Comparison of ENCODE assay signal across 8 mouse cellular contexts in genomic region chr2:128966641-128967580, GRCm38 (mm10). TPM values are rescaled to one million over a fixed set of nuclear protein-coding genes. Genes with fewer than 3 reads are reported as not detected.
DNase-seq lines count a peak whose midpoint lies in the region; ATAC-seq lines count a peak whose summit lies in the region.

Gene Zc3h6 (plus strand): TSS chr2:128967402.

- no peaks in the 10 kb centered on the region for H3K79me2 ChIP-seq in macrophage (ENCODE audit: inconsistent target)

- H3K9me3 ChIP-seq in hindbrain, embryonic 16.5 days (ENCODE audit: control insufficient read depth, low read length): no peaks in the 10 kb centered on the region

- peaks cover 6% of the 10 kb centered on the region for H3K4me1 ChIP-seq in hindbrain, embryonic 16.5 days (ENCODE audit: control insufficient read depth, insufficient read depth, low read depth, low read length)

- no peaks in the 10 kb centered on the region for H3K36me3 ChIP-seq in hindbrain, embryonic 16.5 days (ENCODE audit: control insufficient read depth, insufficient read depth, low read length)
- no peaks in the 10 kb centered on the region for H3K36me3 ChIP-seq in macrophage (ENCODE audit: inconsistent target)

- peak within 1 kb of the TSS; percentile 61 for H3K4me2 ChIP-seq in hindbrain, embryonic 16.5 days (ENCODE audit: low read length)

- WGBS in hindbrain, embryonic 16.5 days: under 1% methylated on average over 65 of the region's 65 CpGs
- WGBS in macrophage (ENCODE audit: missing documents): under 1% methylated on average over 65 of the region's 65 CpGs

- peak within 1 kb of the TSS; percentile 100 for H3K27ac ChIP-seq in hindbrain, embryonic 16.5 days (ENCODE audit: low read depth, low read length)
- peak within 1 kb of the TSS; percentile 85 for H3K27ac ChIP-seq in macrophage

- peak within 1 kb of the TSS; percentile 100 for H3K9ac ChIP-seq in hindbrain, embryonic 16.5 days (ENCODE audit: low read depth, low read length)

- peak; percentile 98 for ATAC-seq in hindbrain, embryonic 16.5 days

- H3K4me3 ChIP-seq in hindbrain, embryonic 16.5 days (ENCODE audit: low read length): peak within 1 kb of the TSS; percentile 85
- H3K4me3 ChIP-seq in macrophage (ENCODE audit: inconsistent target): peak within 1 kb of the TSS; percentile 44

- no peaks in the 10 kb centered on the region for H3K27me3 ChIP-seq in hindbrain, embryonic 16.5 days (replicated peaks; ENCODE audit: control insufficient read depth, insufficient read depth, low read length)

- peak; percentile 97 for DNase-seq in T-cell, adult 2 months (ENCODE audit: low spot score)
- DNase-seq in cerebellum, postnatal 36 days: peak; percentile 99 to 100
- peak; percentile 99 for DNase-seq in frontal cortex, postnatal 36 days (ENCODE audit: low spot score in 2 of 2)
- peak; percentile 98 to 100 for DNase-seq in left cerebral cortex, adult 18-20 months (ENCODE audit: low spot score in 2 of 2)
- peak; percentile 98 for DNase-seq in right cerebral cortex, adult 18-20 months
- DNase-seq in urinary bladder, postnatal 10 days (ENCODE audit: low spot score): peak; percentile 97

RNA-seq across cellular contexts. Expression of gene Zc3h6, which starts in this region (rescaled TPM):
- polyA plus RNA-seq in hindbrain, embryonic 16.5 days (2015; fragmentation: Nextera tagmentation; extraction: Ambion mirVana): 3.5 and 4.1 TPM in 2 replicates
- total RNA-seq in left cerebral cortex, adult 18-20 months (2021): 10 to 100 TPM; 12.4 to 16.4 TPM
- 10 to 100 TPM in 15 of 26 experiments, 1 to 10 TPM in 11; 1.5 to 20.7 (median 10.9) TPM for total RNA-seq in macrophage (2018; cell fraction: chromatin; rRNA removed)
- total RNA-seq in macrophage (2018; cell fraction: cytosol; rRNA removed): 1 to 10 TPM in 24 of 26 experiments, under 1 TPM in 2; 0.53 to 4.6 (median 2.7) TPM
- 10 to 100 TPM in 5 of 26 experiments, 1 to 10 TPM in 21; 1.8 to 15.1 (median 6.6) TPM for total RNA-seq in macrophage (2018; cell fraction: nucleus; rRNA removed)
- 1.0 to 2.5 TPM (median 2.3 TPM) in 3 replicates for polyA plus RNA-seq in macrophage (2018)

Comparison
In these comparisons a context has a peak if more than half of its experiments do, and no peak if none do; other contexts are left out.
1. Peak in every context shown above with its lines: DNase-seq, ATAC-seq, H3K4me3 ChIP-seq and H3K27ac ChIP-seq.